17 mouse cellular contexts compared by ENCODE assay signal in the genomic region with DNA sequence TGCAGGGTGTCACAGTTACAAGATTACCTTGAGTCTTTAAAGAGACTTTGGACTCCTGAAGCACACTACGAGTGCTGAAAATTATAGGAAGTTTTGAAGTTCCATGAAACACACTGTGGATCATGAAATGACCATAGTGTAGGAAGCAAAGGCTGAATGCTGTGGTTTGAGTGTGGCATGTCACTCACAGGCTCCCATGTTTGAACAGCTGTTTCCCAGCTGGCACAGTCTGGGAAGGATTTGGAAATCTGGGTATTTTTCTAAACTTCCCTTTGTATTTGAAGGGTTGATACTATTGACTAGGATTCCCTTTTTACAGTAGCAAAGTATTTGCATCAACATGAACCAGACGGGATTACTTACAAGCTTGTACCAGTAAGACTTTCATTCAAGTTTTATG.
"Had no signal": no experiment of that assay in that cellular context is flagged by ENCODE, and none has a peak within 500 bp of the region (broad histone marks: within the 10 kb centered on the region; RNA-seq: fewer than 3 reads in every experiment).

No protein-coding gene starts in this region.

- H3K27ac ChIP-seq: liver, embryonic 14.5 days; midbrain, embryonic 13.5 days; midbrain, embryonic 15.5 days; neural tube, embryonic 13.5 days; neural tube, embryonic 15.5 days had no signal

- H3K27me3 ChIP-seq: midbrain, embryonic 13.5 days; midbrain, embryonic 15.5 days; neural tube, embryonic 13.5 days; neural tube, embryonic 15.5 days had no signal

- DNase-seq: lung, adult 18-20 months; lung, embryonic 14.5 days; lung, postnatal 4 days; retina, postnatal 1 day; right cerebral cortex, adult 18-20 months; right cerebral cortex, postnatal 25 days; right cerebral cortex, postnatal 4 days; spleen, adult 18-20 months; thymus, adult 18-20 months; thymus, postnatal 14 days; thymus, postnatal 36 days had no signal

- H3K4me2 ChIP-seq: lung, embryonic 14.5 days; midbrain, embryonic 11.5 days; midbrain, embryonic 13.5 days; midbrain, embryonic 15.5 days; neural tube, embryonic 13.5 days; neural tube, embryonic 15.5 days had no signal

- H3K36me3 ChIP-seq: midbrain, embryonic 13.5 days; midbrain, embryonic 15.5 days; neural tube, embryonic 13.5 days; neural tube, embryonic 15.5 days had no signal

- H3K4me3 ChIP-seq: midbrain, embryonic 13.5 days; midbrain, embryonic 15.5 days; neural tube, embryonic 13.5 days; neural tube, embryonic 15.5 days had no signal
